Mouse (Mus musculus) skeletal muscle tissue, postnatal 0 days (tissue): ENCODE results near the gene Vmn2r109. TPM values are rescaled to one million over a fixed set of nuclear protein-coding genes. Genes with fewer than 3 reads are reported as not detected.

ENCODE experiments used
- polyA plus RNA-seq: library from polyadenylated mRNA; unstranded; fragments of >200 nt; fragmentation: Nextera tagmentation; extraction: Ambion mirVana; gene quantifications from 2 replicates; pipeline ENCODE4 v1.2.1, GENCODE M21; 2015

Vmn2r109 gene
- polyA plus RNA-seq = not detected in 2 replicates

GRCm38 (mm10) chr17:20564656-20565055 is at the start of gene Vmn2r109:
Gene Vmn2r109 (minus strand): TSS chr17:20564756.

GRCm38 (mm10) chr17:20596323-20596722 is 31.8 kb upstream of the Vmn2r109 start, which contains the start of gene Vmn2r110:
Gene Vmn2r110 (minus strand): TSS chr17:20596423.

GRCm38 (mm10) chr17:20497858-20498257 is 66.7 kb downstream of the Vmn2r109 start, which contains the start of gene Vmn1r225:
Gene Vmn1r225 (plus strand): TSS chr17:20498158.

Other genes with a start within 250 kb of the Vmn2r109 start
- gene Vmn2r107, start 219.5 kb downstream of the Vmn2r109 start, polyA plus RNA-seq = not detected in 2 replicates
- gene Vmn1r224, start 150.6 kb downstream of the Vmn2r109 start, polyA plus RNA-seq = not detected in 2 replicates
- gene Vmn2r108, start 83.4 kb downstream of the Vmn2r109 start, polyA plus RNA-seq = not detected in 2 replicates
- gene Vmn1r225, start 66.6 kb downstream of the Vmn2r109 start, polyA plus RNA-seq = not detected in 2 replicates
- gene Vmn2r110, start 31.7 kb upstream of the Vmn2r109 start, polyA plus RNA-seq = not detected in 2 replicates
- gene Fpr-rs3, start 60.1 kb upstream of the Vmn2r109 start, polyA plus RNA-seq = not detected in 2 replicates
- gene Vmn1r226, start 118.1 kb upstream of the Vmn2r109 start, polyA plus RNA-seq = not detected in 2 replicates
- gene Vmn1r227, start 165.1 kb upstream of the Vmn2r109 start, polyA plus RNA-seq = not detected in 2 replicates
- gene Vmn1r228, start 221.4 kb upstream of the Vmn2r109 start, polyA plus RNA-seq = not detected in 2 replicates
- gene Vmn1r229, start 246.8 kb upstream of the Vmn2r109 start, polyA plus RNA-seq = not detected in 2 replicates